Comparison of ENCODE assay signal across 7 mouse cellular contexts in the genomic region with DNA sequence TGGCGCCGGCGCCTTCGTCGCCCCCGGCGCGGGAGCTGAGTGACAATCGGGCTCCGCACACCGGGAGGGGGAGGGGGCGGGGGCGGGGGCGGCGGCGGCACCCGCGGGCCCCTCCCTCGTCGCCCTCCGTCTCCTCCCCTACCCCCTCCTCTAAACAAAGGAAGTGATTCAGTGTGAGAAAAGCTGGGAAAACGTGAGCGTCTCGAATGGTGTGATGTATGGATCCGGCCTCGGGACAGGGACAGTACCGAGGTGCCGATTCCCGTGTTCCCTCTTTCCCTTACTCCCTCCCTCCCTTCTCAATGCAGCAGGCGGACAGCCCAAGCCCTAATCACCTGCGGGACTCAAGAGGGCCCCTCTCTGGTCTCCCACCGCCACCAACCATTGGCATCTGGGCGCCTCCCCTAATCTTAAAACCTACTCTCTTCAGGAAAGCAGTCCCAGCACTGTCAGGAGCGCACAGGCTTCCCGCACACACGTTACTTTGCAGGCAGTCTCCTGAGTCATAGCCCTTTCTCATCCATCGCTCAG. TPM values are rescaled to one million over a fixed set of nuclear protein-coding genes. Genes with fewer than 3 reads are reported as not detected.
DNase-seq lines count a peak whose midpoint lies in the region; ATAC-seq and TF ChIP-seq lines count a peak whose summit lies in the region.

Gene Adora1 (minus strand): TSS at position 41 of the 531 bp plus-strand sequence.

- peaks cover 34% of the 10 kb centered on the region for H3K4me1 ChIP-seq in liver, adult 2 months (ENCODE audit: control insufficient read depth, insufficient read depth, low read length)
- H3K4me1 ChIP-seq in cortical plate, adult 2 months (ENCODE audit: control insufficient read depth, insufficient read depth, low read length), result peaks cover 4% of the 10 kb centered on the region
- peaks cover 23% of the 10 kb centered on the region for H3K4me1 ChIP-seq in limb, embryonic 13.5 days

- 0 out of 2 replicates have a peak, but pooled peaks cover 2% of the 10 kb centered on the region for H3K79me2 ChIP-seq in liver, adult 2 months (ENCODE audit: control insufficient read depth, insufficient read depth, low read length)

- peak within 1 kb of the TSS; percentile 55 for H3K4me3 ChIP-seq in liver, adult 2 months (ENCODE audit: insufficient read depth, low read depth, low read length)
- H3K4me3 ChIP-seq in cortical plate, adult 2 months (ENCODE audit: insufficient read depth, low read length), result peak within 1 kb of the TSS; percentile 87
- peak within 1 kb of the TSS; percentile 52 for H3K4me3 ChIP-seq in limb, embryonic 13.5 days

- H3K27ac ChIP-seq in liver, adult 2 months (replicated peaks; ENCODE audit: insufficient read depth, low read depth, low read length), result peak within 1 kb of the TSS; percentile 54
- peak within 1 kb of the TSS; percentile 88 for H3K27ac ChIP-seq in cortical plate, adult 2 months (ENCODE audit: insufficient read depth, low read length)
- no peak within 1 kb of the TSS for H3K27ac ChIP-seq in limb, embryonic 13.5 days

- peak within 1 kb of the TSS; percentile 95 for H3K4me2 ChIP-seq in limb, embryonic 13.5 days (replicated peaks)

- TF ChIP-seq POLR2A in liver, adult 2 months (IDR thresholded peaks at IDR 0.05; ENCODE audit: extremely low read depth, insufficient read depth, low read length), result no peak
- TF ChIP-seq POLR2A in cortical plate, adult 2 months (IDR thresholded peaks at IDR 0.05; ENCODE audit: extremely low read depth, insufficient read depth, low read length), result peak; percentile 57; the same call in 1 of the 2 replicates

- ATAC-seq in limb, embryonic 13.5 days (ENCODE audit: low FRiP score, low read depth), result 0 out of 2 replicates have a peak, but pooled peaks have one; percentile 13

- H3K36me3 ChIP-seq in liver, adult 2 months (ENCODE audit: control insufficient read depth, insufficient read depth, low read length), result no peaks in the 10 kb centered on the region
- no peaks in the 10 kb centered on the region for H3K36me3 ChIP-seq in limb, embryonic 13.5 days

- DNase-seq in liver, adult 2 months (ENCODE audit: extremely low read depth, low read depth, low spot score), result no peak
- DNase-seq in liver, result no peak
- DNase-seq in heart, postnatal 10 days, result no peak
- peak; percentile 49 for DNase-seq in testis, postnatal 10 days (ENCODE audit: low spot score)
- no peak for DNase-seq in adipocyte (ENCODE audit: low spot score)

- H3K9me3 ChIP-seq in limb, embryonic 13.5 days, result no peaks in the 10 kb centered on the region

- peak within 1 kb of the TSS; percentile 70 for H3K9ac ChIP-seq in liver, adult 2 months (ENCODE audit: low read depth, low read length)
- peak within 1 kb of the TSS; percentile 57 for H3K9ac ChIP-seq in limb, embryonic 13.5 days

- WGBS in liver, adult 2 months, result 4% methylated on average over 37 of the region's 37 CpGs
- under 1% methylated on average over 32 of the region's 37 CpGs for WGBS in limb, embryonic 13.5 days

- intact Hi-C loops in heart, postnatal 10 days (cut with DNase I), result no loop called here

- H3K27me3 ChIP-seq in liver, adult 2 months (ENCODE audit: control insufficient read depth, insufficient read depth, low read length), result no peaks in the 10 kb centered on the region
- H3K27me3 ChIP-seq in limb, embryonic 13.5 days, result peaks cover 61% of the 10 kb centered on the region

- TF ChIP-seq CTCF in liver, adult 2 months (IDR thresholded peaks at IDR 0.05; ENCODE audit: low read depth, low read length), result no peak
- no peak for TF ChIP-seq CTCF in cortical plate, adult 2 months (IDR thresholded peaks at IDR 0.05; ENCODE audit: extremely low read depth, insufficient read depth, low read length)

RNA-seq across cellular contexts. Expression of gene Adora1, which starts in this region (rescaled TPM):
- total RNA-seq in liver, adult 2 months (2014; rRNA removed), result 3.2 and 6.6 TPM in 2 replicates
- 17.0 and 27.2 TPM in 2 replicates for polyA plus RNA-seq in liver, adult 2 months (2012; rRNA removed)
- polyA plus RNA-seq in cortical plate, adult 2 months (2012; rRNA removed), result 154 and 161 TPM in 2 replicates
- 10 to 100 TPM; 12.0 to 19.4 TPM for total RNA-seq in heart, postnatal 10 days (2021)
- 2.8 and 3.2 TPM in 2 replicates for polyA plus RNA-seq in limb, embryonic 13.5 days (2015; fragmentation: Nextera tagmentation; extraction: Ambion mirVana)
